Mouse (Mus musculus) cerebellum, adult 11 months (tissue): ENCODE results near the gene Comtd1.

ENCODE experiments used
- DNase-seq: peaks from one replicate; pipeline ENCODE4 v3.0.0; 2022

Gene Comtd1

DNA sequence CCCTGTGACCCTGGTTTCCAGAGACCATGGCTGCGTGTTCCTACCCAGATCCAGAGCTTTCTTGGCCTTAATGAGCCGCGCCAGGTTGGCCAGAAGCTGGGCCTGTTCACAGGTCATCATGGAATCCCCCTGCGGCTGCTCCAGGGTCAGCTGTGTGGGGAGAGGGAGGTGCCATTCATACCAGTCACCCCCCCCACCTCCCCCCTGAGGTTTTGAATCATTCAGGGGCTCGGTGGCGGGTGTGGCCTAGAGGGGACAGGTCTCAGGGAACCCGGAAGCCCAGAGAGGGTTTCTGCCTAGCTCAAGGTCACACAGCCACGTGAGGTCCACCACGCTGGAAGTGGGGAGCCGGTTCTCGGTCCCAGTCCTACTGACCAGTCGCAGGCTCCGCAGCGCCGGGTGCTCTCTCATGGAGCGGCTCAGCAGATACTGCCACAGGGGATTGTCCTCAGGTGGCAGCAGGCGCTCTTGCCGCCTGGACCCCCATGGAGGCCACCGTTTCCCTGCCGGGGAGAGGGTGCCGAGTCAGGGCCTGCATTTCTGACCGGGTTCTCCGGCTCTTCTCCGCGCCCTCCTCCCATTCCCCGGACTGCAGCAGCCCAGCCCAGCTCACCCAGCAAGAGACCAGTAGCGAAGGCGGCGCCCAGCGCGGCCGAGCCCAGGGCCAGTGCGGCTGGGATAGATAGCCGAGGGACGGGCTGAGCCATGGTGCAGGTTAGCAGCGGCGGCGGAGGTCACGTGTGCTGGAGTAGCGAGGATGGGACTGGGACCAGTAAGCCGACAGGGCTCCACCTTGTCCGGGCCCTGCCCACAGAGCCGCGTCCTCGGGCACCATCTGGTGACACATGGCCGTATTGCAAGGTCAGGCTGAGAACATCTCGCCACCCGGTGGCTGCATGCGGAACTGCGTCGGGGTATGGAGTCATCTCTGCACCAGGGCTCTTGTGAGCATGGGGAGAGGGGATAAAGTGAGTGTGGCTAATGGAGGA is at the start of gene Comtd1:
Gene Comtd1 (minus strand): TSS at position 812 of the 989 bp plus-strand sequence.
- peak; percentile 94 for DNase-seq

DNA sequence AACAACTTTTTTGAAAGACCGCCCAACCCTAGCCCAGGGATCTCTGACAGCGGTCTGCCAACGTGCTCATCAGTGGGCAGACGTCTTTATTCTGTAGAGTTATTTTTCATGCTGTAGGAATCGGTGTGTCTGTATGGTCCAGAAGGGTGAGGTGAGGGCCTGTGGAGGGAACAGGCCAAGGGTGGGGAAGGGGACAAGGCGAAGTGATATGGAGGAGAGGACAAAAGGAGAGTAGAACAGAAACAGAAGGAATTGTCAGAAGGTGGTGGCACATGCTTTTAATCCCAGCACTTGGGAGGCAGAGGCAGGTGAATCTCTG is 43.5 kb upstream of the Comtd1 start:
- no peak for DNase-seq

DNA sequence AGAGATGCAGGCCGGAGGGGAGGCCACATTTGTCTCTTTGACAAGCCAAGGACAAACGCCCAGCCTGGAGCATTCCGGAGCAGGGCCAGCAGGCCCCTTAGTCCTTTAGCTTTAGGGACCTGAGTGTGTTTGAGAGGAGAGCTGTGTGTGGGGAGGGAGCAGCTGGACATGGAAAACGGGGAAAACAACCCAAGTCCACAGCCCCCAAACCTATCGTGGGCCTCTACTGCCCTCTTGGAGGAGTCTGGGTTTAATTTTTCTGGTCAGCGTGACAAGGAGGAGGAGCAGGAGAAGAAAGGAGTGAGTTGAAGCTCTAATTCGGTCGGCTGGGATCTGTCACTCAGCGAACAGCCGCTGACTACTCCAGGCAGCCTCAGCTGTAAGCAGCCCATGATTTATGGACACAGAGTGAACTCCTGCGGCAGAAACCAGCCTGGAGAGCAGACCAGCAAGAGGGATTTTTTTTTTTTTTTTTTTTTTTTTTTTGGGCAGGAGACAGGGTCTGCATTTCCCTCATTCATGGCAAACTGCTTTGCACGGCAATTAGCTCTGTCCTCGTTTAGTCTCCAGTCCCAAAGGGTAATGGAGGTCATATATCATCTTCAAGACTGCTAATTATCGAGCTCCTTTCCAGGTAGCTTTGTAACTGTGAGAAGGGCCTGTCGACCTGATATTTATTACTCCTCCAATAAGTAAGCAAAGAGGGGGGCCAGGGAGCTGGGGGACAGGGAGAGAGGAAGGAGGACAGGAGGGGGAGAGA is 43.0 kb upstream of the Comtd1 start:
- no peak for DNase-seq

DNA sequence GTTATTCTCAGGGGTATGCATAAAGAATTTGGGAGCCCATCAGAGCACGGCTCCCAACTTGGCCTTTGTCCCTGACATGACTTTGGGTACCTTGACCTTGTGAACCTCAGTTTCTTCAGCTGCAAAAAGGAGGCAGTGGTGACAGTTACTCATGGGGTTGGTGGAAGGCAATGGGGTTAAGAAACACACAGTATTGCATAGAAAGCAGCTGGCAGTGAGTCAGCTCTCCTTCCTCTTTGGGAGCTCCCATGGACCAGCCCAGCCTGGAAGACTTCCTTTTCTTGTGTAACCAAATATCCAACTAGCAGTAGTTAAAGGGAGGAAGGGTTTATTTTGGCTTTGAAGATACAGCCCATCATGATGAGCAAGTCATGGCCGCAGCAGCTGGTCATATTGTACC is 41.7 kb upstream of the Comtd1 start:
- no peak for DNase-seq

DNA sequence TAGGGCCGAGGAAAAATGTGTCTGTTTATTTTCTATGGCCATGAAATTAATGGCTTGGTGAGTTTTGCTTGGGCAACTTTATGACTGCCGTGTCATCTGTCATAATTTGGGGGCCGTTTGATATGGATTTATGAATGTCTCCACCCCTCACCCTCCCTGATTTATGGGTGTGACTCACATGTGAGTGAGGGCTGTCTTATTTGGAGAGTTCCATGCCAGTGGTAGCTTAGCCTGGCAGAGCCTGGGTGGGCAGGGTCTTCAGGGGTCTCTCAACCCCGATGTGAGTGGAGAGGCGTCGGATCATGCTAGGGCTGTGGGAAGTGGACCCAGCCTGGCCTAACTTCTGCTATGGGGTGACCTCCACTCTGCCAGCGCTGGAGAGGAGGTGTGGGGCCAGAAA is 18.0 kb upstream of the Comtd1 start:
- no peak for DNase-seq

DNA sequence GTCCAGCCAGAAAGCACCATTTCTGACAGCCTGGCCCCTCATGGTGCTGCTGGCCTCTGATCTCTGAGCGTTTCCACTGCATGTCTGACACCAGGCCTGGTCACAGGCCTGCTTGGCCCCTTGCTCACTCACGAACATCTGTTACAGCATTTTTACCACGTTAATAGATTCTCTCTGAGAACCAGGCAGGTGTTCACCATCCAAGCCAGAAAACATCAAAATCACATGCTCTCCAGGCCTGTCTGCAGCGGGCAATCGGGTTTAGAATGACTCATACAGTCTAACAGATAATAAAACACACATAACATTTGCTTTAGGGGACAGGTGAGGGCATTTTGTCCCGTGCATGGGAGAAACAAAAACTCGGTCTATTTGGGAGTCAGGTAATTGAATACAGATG is 17.5 kb upstream of the Comtd1 start:
- DNase-seq = no peak

DNA sequence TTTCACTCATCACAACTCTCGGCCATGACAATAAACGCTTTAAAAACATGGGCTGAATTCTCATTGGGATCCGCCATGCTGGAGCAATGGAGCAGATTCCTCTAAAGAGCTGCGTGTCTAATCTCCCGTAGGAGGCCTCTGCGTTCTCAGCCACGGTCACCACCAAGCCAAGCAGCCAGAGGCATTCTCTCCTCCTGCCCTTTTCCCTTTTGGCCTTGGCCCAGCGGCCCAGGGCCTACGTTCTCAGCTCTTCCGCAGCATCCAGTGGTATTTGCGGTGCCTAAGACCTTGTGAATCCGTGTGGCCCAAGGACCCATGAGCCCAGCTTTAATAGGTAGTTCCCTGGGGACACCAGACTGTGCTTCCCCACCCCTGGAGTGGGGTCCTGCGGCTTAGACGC is 8.1 kb upstream of the Comtd1 start:
- no peak for DNase-seq

DNA sequence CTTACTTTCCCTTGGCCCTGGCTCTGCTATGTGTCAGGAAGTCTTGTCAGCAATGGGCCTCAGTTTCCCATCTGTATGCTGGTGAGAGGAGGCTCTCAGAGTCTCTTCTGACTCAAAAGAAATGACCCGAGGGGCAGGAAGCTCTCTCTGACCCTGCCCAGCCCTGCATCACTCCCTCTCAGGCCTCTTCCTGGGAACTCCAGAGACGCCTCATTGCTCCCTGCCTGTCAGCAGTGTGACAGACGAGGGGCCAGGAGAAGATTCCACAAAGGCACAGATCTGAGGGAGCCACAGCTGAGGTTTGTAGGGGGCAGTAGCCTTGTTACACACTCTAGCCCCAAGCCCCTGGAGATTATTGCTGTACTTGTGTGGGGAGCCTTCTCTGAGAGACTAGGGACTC is 7.2 kb upstream of the Comtd1 start:
- no peak for DNase-seq

DNA sequence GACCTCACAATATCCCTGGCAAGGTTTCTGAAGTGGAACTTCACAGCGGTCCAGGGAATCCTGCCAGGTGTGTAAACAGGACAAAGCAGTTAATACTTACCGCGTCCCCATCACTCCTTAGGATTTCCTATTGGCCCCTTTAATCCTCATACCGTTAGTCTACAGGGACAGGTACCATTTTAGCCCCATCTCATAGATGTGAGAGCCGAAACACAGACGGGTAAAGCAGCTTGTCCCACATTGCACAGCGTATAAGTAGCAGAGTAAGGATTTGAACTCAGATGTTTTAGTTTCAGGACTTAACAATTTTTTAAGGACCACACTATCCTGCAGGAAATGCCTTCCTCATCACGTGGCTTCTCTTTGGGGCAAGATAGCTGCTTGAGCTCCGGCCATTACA is 5.5 kb upstream of the Comtd1 start:
- DNase-seq = no peak

DNA sequence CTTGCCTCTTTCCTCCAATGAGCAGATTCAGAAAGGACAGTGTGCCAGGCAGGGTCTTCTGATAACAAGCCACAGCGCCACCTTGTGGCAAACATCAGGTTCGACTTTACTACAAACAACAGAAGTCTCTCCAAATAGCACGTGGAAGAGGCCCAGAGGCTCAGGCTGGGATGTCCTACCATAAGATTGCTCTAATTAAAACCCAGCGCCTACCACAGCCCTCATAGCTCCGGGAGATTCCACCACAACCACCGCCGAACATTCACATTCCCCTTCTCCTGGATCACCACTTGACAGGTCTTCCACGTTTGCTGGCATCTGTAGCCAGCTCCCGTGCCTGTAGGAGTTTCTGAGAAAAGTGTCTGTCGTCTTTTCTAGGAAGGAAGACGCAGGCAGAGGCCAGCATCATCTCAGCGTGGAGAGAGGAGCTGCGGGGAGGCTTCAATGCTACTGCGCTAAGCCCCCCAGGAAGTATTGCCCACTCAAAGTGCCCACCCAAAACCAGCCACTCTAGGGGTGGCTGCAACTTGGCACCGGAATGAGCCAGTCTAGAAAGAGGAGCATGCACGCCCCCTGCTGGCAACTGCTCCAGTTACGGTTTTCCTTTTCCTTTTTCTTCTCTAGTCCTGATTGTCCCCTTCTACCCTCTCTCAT is 4.8 kb upstream of the Comtd1 start:
- peak; percentile 50 for DNase-seq

DNA sequence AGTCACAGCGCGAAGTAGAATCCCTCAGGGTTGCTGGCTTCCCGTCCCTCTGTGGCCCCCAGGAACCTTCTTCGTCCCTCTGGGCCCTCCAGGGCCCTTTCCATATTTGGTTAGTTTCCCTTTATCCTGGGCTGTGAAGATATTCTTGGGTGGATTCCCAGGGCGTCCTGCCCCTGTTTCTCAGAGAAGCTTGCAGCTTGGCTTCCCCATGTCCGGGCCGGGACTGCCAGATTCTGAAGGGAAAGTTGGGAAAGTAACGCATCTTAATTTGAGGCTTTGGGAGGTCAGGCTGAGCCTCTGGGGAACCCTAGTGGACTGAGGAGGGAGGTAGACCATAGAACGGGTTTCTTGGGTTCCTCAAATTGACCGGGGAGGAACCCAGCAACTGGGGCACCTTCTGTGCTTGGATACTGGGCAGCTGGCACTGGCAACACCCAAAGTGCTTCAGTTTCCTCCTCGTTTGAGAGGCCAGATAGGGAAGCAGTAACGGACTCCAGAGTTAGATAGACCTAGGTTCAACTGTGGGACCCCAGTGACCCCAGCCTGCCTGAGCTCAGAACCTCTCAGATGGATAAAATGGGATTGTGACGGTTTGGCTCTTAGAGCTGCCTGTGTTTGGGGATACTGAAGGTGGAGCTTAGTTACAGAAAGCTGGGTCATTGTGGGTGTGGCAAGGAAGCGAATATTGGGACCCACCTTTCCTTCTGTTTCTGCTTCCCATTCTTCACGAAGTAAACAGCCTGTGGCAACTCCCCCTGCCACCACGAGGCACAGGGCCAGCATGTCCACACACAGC is 3.4 kb upstream of the Comtd1 start:
- no peak for DNase-seq

DNA sequence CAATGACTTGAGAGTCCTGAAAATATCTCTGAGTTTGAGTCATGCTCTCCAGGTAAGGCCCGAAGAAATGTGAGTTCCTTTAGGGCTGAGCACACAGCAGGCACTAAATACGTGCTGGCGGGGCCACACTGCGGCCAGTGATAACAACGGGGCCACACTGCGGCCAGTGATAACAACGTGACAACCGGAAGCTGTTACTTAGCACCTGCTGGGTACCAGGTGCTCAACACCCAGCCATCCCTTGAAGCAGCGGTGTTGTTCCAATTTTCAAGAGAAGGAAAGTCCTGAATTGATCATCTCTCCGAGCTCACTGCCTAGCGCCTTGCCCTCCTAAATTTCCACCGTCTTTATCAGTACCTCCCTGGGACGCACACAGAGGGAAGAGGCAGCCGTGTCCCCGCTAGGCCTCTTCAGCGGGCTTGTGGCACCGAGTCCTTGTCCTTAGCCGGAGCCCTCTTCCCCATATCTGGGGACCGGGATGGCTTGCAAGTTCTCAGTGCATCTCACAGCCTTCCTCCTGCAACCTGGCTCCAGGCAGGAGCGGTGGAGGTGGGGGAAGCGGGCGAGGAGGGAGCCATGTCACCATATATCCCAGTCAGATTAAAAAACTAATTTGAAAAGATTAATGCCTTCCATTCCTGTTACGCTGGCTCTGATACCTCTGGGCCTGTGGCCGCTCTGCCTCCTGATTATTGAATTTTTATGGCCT is 1.8 kb upstream of the Comtd1 start:
- DNase-seq = no peak

DNA sequence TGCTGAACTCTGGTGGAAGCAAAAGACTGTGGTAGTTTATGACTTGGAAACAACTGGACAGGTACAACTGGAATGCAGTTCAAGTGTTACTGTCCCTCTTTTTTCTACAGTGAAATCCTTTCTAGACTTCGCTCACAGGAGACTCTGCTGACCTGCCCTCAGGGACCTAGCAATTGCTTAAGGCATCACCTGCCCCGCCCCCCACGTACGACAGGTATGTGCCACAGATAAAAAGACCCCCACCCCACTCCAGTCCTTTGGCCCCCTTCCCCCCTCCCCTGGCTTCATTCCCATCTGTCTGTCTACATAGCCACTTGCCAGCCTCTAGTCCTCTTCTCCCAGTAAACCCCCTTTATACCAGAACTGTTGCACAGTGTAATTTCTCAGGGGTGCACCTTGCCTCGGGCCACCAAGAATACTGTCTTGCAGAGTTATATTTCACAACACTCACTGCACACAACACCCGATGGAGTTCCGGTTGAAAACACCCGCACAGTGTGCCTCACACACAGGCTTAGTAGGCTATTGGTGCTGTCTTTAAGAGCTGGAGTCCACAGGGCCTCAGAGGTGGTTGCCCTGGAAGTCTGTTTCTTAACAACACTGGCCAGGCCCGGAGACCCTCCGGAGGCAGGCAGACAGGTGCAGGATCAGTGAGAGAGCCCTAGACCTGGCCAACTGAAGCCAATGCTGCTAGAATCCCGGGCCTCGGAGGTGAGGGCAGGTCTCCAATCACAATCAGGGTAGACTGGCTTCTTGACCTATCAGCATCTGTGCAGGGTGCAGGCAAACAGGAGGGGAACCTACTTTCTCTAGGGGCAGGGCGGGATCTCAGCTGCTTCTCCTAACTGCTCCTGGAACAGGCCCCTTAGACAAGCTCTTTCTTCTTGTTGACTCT is 994 bp upstream of the Comtd1 start:
- DNase-seq = peak; percentile 37

DNA sequence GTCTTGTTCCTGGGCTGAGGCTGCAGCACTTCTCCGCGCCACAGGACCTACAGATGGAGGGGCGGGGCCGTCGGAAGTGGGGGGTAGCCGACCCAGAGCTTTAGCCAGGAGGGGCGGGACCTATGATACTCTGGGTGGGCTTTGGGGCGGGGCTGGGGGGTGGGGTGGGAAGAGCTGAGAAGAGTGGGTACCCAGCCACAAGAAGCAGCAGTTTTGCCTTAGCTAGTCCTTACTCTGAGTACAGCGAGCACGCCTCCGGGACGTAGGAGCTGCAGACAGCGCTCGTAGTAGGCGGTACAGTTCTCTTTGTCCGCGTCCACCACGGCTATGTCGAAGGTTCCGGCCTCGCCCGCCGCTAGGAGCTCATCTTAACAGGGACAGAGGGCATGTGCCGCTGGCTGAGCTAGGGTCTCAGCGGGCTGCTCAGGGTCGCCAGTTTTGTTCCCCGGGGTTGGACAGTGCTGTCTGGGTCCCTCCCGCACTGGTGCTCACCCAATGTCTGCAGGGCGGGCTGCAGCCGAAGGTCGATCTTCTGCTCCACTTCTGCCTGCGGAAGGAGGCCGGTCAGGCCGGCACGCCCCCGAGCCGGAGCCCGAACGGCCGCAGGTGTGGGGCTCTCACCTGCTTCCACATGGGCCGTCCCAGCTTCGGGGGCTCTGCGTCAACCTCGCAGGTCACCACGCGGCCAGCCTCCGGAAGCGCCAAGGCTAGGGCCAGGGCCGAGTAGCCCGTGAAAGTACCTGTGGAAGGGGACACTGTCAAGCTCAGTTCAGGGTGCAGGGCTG is 1.2 kb downstream of the Comtd1 start:
- peak; percentile 53 for DNase-seq

DNA sequence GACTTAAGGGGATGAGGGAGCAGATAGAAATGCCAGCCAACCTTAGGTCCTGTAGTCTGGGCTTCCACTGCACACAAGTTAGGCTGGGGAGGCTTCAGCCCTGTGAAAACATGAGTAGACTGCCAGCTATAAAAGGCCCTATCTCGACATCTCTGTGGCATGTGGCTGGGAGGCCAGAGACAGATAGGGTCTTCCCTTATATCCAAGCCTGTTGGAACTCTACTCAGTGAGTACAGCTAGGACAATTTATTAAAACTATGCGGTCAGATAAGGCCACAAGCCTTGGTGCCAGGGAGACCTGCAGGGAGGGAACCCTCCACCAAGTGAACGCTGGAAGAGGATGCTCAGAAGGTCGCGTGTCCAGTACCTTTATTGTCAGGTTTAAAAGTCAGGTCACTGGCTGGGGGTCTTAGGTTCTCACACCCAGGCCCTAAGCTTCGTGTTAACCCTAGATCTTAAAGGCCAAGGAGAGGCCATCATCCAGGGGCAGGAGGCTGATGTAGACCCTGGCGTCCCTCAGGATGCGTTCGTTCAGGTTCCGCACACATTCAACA is 1.9 kb downstream of the Comtd1 start:
- DNase-seq = no peak

DNA sequence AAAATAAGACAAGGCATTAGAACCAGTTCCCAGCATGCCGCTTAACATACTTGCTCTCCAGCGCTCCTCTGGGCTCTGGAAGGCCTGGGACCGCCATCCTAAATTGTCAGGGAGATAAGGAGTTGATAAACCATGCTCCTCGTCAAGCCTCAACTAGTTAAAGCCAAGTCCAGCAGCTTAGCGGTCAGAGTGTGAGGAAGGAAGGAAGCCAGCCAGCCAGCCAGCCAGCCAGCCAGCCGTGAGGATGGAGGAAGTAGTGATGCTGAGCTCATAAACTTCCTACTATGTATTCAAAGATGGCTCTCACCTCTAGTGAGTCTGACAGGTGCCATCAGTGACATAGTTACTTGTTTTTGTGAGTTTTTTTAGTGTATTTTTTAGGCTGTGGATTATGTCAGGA is 5.5 kb downstream of the Comtd1 start:
- DNase-seq = no peak

DNA sequence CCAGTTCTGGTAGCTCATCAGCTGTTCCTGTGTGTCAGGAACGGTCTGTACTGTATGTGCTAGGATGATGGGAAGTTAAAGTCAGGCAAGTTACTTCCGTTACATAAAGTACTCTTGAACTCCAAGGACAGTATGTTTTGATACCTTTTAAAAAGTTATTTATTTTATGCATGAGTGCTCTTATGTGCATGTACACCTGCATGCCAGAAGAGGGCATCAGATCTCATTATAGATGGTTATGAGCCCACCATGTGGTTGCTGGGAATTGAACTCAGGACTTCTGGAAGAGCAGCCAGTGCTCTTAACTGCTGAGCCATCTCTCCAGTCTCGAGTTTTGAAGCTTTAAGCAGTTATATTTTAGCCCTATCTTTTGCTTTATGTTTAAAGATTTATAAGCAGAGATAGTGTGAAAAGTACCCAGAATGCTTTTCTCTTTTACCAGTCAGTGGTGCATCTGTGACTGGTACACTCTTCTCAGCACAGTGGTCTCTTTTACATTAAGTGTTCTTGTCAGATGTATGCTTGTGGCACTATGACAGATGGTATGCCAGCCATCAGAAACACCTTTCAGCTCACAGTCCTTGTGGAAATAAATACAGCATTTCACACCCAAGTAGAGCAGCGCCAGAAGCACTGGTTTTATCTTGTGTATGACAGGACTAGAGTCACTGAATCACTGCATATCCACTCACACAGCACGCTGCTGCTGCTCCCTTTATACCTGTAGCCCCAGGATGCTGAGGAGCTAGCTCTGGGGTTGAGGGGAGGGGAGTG is 6.8 kb downstream of the Comtd1 start:
- DNase-seq = no peak

DNA sequence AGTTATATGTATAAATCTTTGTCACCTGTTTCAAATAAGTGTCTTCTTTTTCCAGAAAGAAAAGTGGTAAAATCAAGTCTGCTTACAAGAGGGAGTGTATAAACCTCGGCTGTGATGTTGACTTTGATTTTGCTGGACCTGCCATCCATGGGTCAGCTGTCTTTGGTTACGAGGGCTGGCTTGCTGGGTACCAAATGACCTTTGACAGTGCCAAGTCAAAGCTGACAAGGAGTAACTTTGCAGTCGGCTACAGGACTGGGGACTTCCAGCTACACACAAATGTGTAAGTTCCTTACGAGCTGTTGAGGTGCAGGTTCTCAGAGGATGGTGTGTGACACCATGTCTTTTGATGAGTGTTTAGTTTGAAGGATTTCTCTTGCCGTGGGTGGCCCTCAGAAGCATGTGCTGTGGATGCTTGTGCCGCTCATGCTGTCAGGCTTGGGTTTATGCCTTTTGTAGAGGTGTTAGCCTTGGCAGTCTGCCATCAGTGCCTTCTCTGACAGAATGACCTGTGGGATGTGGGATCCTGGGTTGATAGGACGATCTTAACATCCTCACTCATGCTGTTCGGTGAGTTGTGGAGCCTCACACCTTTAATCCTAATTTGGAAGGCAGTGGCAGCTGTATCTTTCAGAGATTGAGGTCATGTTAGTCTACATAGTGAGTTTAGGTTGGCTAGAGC is 10.3 kb downstream of the Comtd1 start:
- no peak for DNase-seq
